Mouse (Mus musculus): ENCODE data around the gene Speg. TPM values are rescaled to one million over a fixed set of nuclear protein-coding genes. Genes with fewer than 3 reads are reported as not detected.

Gene Speg
- polyA plus RNA-seq, 1 experiment from 2014 or later, result 53.4 TPM

- Histone ChIP-seq H3K9me3 (ENCODE audit: control insufficient read depth, low read length) (no peaks in the 10 kb centered on the region), H3K9ac (ENCODE audit: low read length) (no peak overlapping the region), H3K27me3 (ENCODE audit: control insufficient read depth, insufficient read depth, low read length) (no peaks in the 10 kb centered on the region), H3K4me2 (ENCODE audit: low read length) (no peak overlapping the region), H3K4me3 (ENCODE audit: control insufficient read depth in 1 of 2, insufficient read depth in 1 of 2, low read depth in 1 of 2, low read length in 2 of 2) (no peak overlapping the region), H3K4me1 (ENCODE audit: control insufficient read depth in 2 of 2, insufficient read depth in 2 of 2, low read length in 2 of 2) (peaks cover 20 to 30% of the 10 kb centered on the region in 2 experiments), H3K36me3 (ENCODE audit: control insufficient read depth, insufficient read depth, low read length) (no peaks in the 10 kb centered on the region), H3K27ac (replicated peaks in 1 of 2; ENCODE audit: control insufficient read depth in 1 of 2, insufficient read depth in 1 of 2, low read depth in 2 of 2, low read length in 2 of 2) (no peak overlapping the region)
- WGBS, result 82% methylated on average over 2 of the region's 2 CpGs
- no peak for ATAC-seq (ENCODE audit: insufficient number of reproducible peaks, insufficient read depth, low FRiP score, low read depth)
Observed at GRCm38 (mm10) chr1:75340519-75340918, 34.6 kb upstream of the Speg start.

GRCm38 (mm10) chr1:75342874-75343416, 32.2 kb upstream of the Speg start:
- no peaks in the 10 kb centered on the region for H3K36me3 ChIP-seq (ENCODE audit: control insufficient read depth, insufficient read depth, low read length)
- H3K27me3 ChIP-seq (ENCODE audit: control insufficient read depth, insufficient read depth, low read length), result no peaks in the 10 kb centered on the region
- under 1% methylated on average over 8 of the region's 8 CpGs for WGBS
- H3K9me3 ChIP-seq (ENCODE audit: control insufficient read depth, low read length), result no peaks in the 10 kb centered on the region
- no peak overlapping the region for H3K4me2 ChIP-seq (ENCODE audit: low read length)
- no peak for ATAC-seq (ENCODE audit: insufficient number of reproducible peaks, insufficient read depth, low FRiP score, low read depth)
- no peak overlapping the region for H3K4me3 ChIP-seq (ENCODE audit: control insufficient read depth in 1 of 2, insufficient read depth in 1 of 2, low read depth in 1 of 2, low read length in 2 of 2)
- no peak overlapping the region for H3K9ac ChIP-seq (ENCODE audit: low read length)
- no peak overlapping the region for H3K27ac ChIP-seq (replicated peaks in 1 of 2; ENCODE audit: control insufficient read depth in 1 of 2, insufficient read depth in 1 of 2, low read depth in 2 of 2, low read length in 2 of 2)
- peaks cover 38 to 54% of the 10 kb centered on the region in 2 experiments for H3K4me1 ChIP-seq (ENCODE audit: control insufficient read depth in 2 of 2, insufficient read depth in 2 of 2, low read length in 2 of 2)

GRCm38 (mm10) chr1:75344291-75345035, 30.6 kb upstream of the Speg start:
- no peak for ATAC-seq (ENCODE audit: insufficient number of reproducible peaks, insufficient read depth, low FRiP score, low read depth)
- Histone ChIP-seq H3K4me3 (ENCODE audit: control insufficient read depth in 1 of 2, insufficient read depth in 1 of 2, low read depth in 1 of 2, low read length in 2 of 2) (no peak overlapping the region), H3K9me3 (ENCODE audit: control insufficient read depth, low read length) (no peaks in the 10 kb centered on the region), H3K36me3 (ENCODE audit: control insufficient read depth, insufficient read depth, low read length) (no peaks in the 10 kb centered on the region), H3K27ac (replicated peaks in 1 of 2; ENCODE audit: control insufficient read depth in 1 of 2, insufficient read depth in 1 of 2, low read depth in 2 of 2, low read length in 2 of 2) (peak overlapping the region; percentile 53 to 90), H3K27me3 (ENCODE audit: control insufficient read depth, insufficient read depth, low read length) (no peaks in the 10 kb centered on the region), H3K4me2 (ENCODE audit: low read length) (peak overlapping the region; percentile 40), H3K4me1 (ENCODE audit: control insufficient read depth in 2 of 2, insufficient read depth in 2 of 2, low read length in 2 of 2) (peaks cover 47 to 57% of the 10 kb centered on the region in 2 experiments), H3K9ac (ENCODE audit: low read length) (peak overlapping the region; percentile 45; the same call in 1 of the 2 replicates)
- WGBS, result 6% methylated on average over 15 of the region's 15 CpGs

GRCm38 (mm10) chr1:75345036-75345935, 29.8 kb upstream of the Speg start:
- Histone ChIP-seq H3K36me3 (ENCODE audit: control insufficient read depth, insufficient read depth, low read length) (no peaks in the 10 kb centered on the region), H3K9ac (ENCODE audit: low read length) (peak overlapping the region; percentile 45; the same call in 1 of the 2 replicates), H3K4me2 (ENCODE audit: low read length) (peak overlapping the region; percentile 40), H3K4me3 (ENCODE audit: control insufficient read depth in 1 of 2, insufficient read depth in 1 of 2, low read depth in 1 of 2, low read length in 2 of 2) (no peak overlapping the region), H3K9me3 (ENCODE audit: control insufficient read depth, low read length) (no peaks in the 10 kb centered on the region), H3K27ac (replicated peaks in 1 of 2; ENCODE audit: control insufficient read depth in 1 of 2, insufficient read depth in 1 of 2, low read depth in 2 of 2, low read length in 2 of 2) (peak overlapping the region; percentile 33 to 90), H3K27me3 (ENCODE audit: control insufficient read depth, insufficient read depth, low read length) (no peaks in the 10 kb centered on the region), H3K4me1 (ENCODE audit: control insufficient read depth in 2 of 2, insufficient read depth in 2 of 2, low read length in 2 of 2) (peaks cover 50 to 63% of the 10 kb centered on the region in 2 experiments)
- no peak for ATAC-seq (ENCODE audit: insufficient number of reproducible peaks, insufficient read depth, low FRiP score, low read depth)
- WGBS, result 25% methylated on average over 20 of the region's 20 CpGs

- Histone ChIP-seq H3K4me1 (ENCODE audit: control insufficient read depth in 2 of 2, insufficient read depth in 2 of 2, low read length in 2 of 2) (peaks cover 50 to 63% of the 10 kb centered on the region in 2 experiments), H3K27ac (replicated peaks in 1 of 2; ENCODE audit: control insufficient read depth in 1 of 2, insufficient read depth in 1 of 2, low read depth in 2 of 2, low read length in 2 of 2) (peak overlapping the region; percentile 90 to 92), H3K36me3 (ENCODE audit: control insufficient read depth, insufficient read depth, low read length) (no peaks in the 10 kb centered on the region), H3K4me3 (ENCODE audit: control insufficient read depth in 1 of 2, insufficient read depth in 1 of 2, low read depth in 1 of 2, low read length in 2 of 2) (no peak overlapping the region), H3K27me3 (ENCODE audit: control insufficient read depth, insufficient read depth, low read length) (no peaks in the 10 kb centered on the region), H3K9me3 (ENCODE audit: control insufficient read depth, low read length) (no peaks in the 10 kb centered on the region), H3K9ac (ENCODE audit: low read length) (peak overlapping the region; percentile 59), H3K4me2 (ENCODE audit: low read length) (0 out of 2 replicates have a peak overlapping the region, but pooled peaks have one; percentile 16)
- ATAC-seq (ENCODE audit: insufficient number of reproducible peaks, insufficient read depth, low FRiP score, low read depth), result no peak; the same call in 1 of the 2 replicates
- 18% methylated on average over 5 of the region's 5 CpGs for WGBS
Observed at GRCm38 (mm10) chr1:75347279-75347678, 27.8 kb upstream of the Speg start.

GRCm38 (mm10) chr1:75349275-75349674, 25.8 kb upstream of the Speg start:
- H3K27me3 ChIP-seq (ENCODE audit: control insufficient read depth, insufficient read depth, low read length), result no peaks in the 10 kb centered on the region
- WGBS, result 23% methylated on average over 5 of the region's 5 CpGs
- no peak overlapping the region for H3K4me2 ChIP-seq (ENCODE audit: low read length)
- peak overlapping the region; percentile 18 for H3K9ac ChIP-seq (ENCODE audit: low read length)
- H3K4me3 ChIP-seq (ENCODE audit: control insufficient read depth in 1 of 2, insufficient read depth in 1 of 2, low read depth in 1 of 2, low read length in 2 of 2), result no peak overlapping the region
- peaks cover 45 to 56% of the 10 kb centered on the region in 2 experiments for H3K4me1 ChIP-seq (ENCODE audit: control insufficient read depth in 2 of 2, insufficient read depth in 2 of 2, low read length in 2 of 2)
- no peaks in the 10 kb centered on the region for H3K36me3 ChIP-seq (ENCODE audit: control insufficient read depth, insufficient read depth, low read length)
- peak overlapping the region; percentile 83 to 90 for H3K27ac ChIP-seq (replicated peaks in 1 of 2; ENCODE audit: control insufficient read depth in 1 of 2, insufficient read depth in 1 of 2, low read depth in 2 of 2, low read length in 2 of 2)
- ATAC-seq (ENCODE audit: insufficient number of reproducible peaks, insufficient read depth, low FRiP score, low read depth), result no peak; the same call in 1 of the 2 replicates
- no peaks in the 10 kb centered on the region for H3K9me3 ChIP-seq (ENCODE audit: control insufficient read depth, low read length)

GRCm38 (mm10) chr1:75357261-75357660, 17.8 kb upstream of the Speg start:
- H3K4me2 ChIP-seq (ENCODE audit: low read length), result no peak overlapping the region
- H3K9me3 ChIP-seq (ENCODE audit: control insufficient read depth, low read length), result no peaks in the 10 kb centered on the region
- H3K36me3 ChIP-seq (ENCODE audit: control insufficient read depth, insufficient read depth, low read length), result peaks cover 3% of the 10 kb centered on the region
- no peak overlapping the region for H3K4me3 ChIP-seq (ENCODE audit: control insufficient read depth in 1 of 2, insufficient read depth in 1 of 2, low read depth in 1 of 2, low read length in 2 of 2)
- 65% methylated on average over 7 of the region's 7 CpGs for WGBS
- H3K4me1 ChIP-seq (ENCODE audit: control insufficient read depth in 2 of 2, insufficient read depth in 2 of 2, low read length in 2 of 2), result peaks cover 35 to 43% of the 10 kb centered on the region in 2 experiments
- no peak for ATAC-seq (ENCODE audit: insufficient number of reproducible peaks, insufficient read depth, low FRiP score, low read depth)
- H3K27ac ChIP-seq (replicated peaks in 1 of 2; ENCODE audit: control insufficient read depth in 1 of 2, insufficient read depth in 1 of 2, low read depth in 2 of 2, low read length in 2 of 2), result peak overlapping the region; percentile 4 to 9; a peak in 3 of 4 replicates
- H3K27me3 ChIP-seq (ENCODE audit: control insufficient read depth, insufficient read depth, low read length), result no peaks in the 10 kb centered on the region
- H3K9ac ChIP-seq (ENCODE audit: low read length), result no peak overlapping the region

Measured in heart, embryonic 14.5 days (tissue).